ENCODE assay signal across 8 mouse cellular contexts in genomic region chr15:83594513-83595363, GRCm38 (mm10). TPM values are rescaled to one million over a fixed set of nuclear protein-coding genes. Genes with fewer than 3 reads are reported as not detected.
DNase-seq lines count a peak whose midpoint lies in the region; ATAC-seq and TF ChIP-seq lines count a peak whose summit lies in the region.

Gene Ttll12, minus strand, starts transcription at chr15:83595157.

- peak; percentile 91 for ATAC-seq in forebrain, embryonic 11.5 days (replicated peaks; ENCODE audit: low FRiP score)
- peak; percentile 92 for ATAC-seq in heart, embryonic 16.5 days (replicated peaks; ENCODE audit: extremely low read depth, insufficient read depth, low FRiP score)
- peak; percentile 66 for ATAC-seq in liver, embryonic 15.5 days (ENCODE audit: insufficient read depth)
- ATAC-seq in neural tube, embryonic 12.5 days (ENCODE audit: low FRiP score, low read depth): peak; percentile 84

- peak; percentile 96 for DNase-seq in CH12.LX (ENCODE audit: extremely low read depth)
- peak; percentile 95 for DNase-seq in c-Kit-positive CD71-positive TER-119-negative erythroid progenitor cells, embryonic 14.5 days (ENCODE audit: low read depth)
- DNase-seq in forebrain, embryonic 11.5 days (ENCODE audit: low spot score): peak; percentile 98
- peak; percentile 96 to 99 for DNase-seq in kidney, postnatal 36 days

- peak within 1 kb of the TSS; percentile 73 for H3K4me2 ChIP-seq in CH12.LX (ENCODE audit: insufficient read depth, low read depth, poor library complexity, severe bottlenecking)
- peak within 1 kb of the TSS; percentile 87 for H3K4me2 ChIP-seq in forebrain, embryonic 11.5 days (ENCODE audit: low read depth, low read length, severe bottlenecking)
- peak within 1 kb of the TSS; percentile 88 for H3K4me2 ChIP-seq in heart, embryonic 16.5 days (ENCODE audit: low read depth, low read length)
- H3K4me2 ChIP-seq in liver, embryonic 15.5 days: peak within 1 kb of the TSS; percentile 87
- H3K4me2 ChIP-seq in neural tube, embryonic 12.5 days (replicated peaks): peak within 1 kb of the TSS; percentile 78

- TF ChIP-seq POLR2A in CH12.LX (IDR thresholded peaks at IDR 0.05; ENCODE audit: low read depth, low read length): peak; percentile 89
- peak; percentile 58; the same call in 1 of the 2 replicates for TF ChIP-seq POLR2A in testis, adult 2 months (IDR thresholded peaks at IDR 0.05; ENCODE audit: control insufficient read depth, low read depth, low read length)

- TF ChIP-seq RAD21 in CH12.LX (IDR thresholded peaks at IDR 0.05; ENCODE audit: low read depth, low read length): no peak

- peaks cover 0 to 33% of the 10 kb centered on the region in 2 experiments for H3K36me3 ChIP-seq in CH12.LX (replicated peaks in 1 of 2; ENCODE audit: control insufficient read depth in 1 of 2, insufficient read depth in 1 of 2, low read length in 1 of 2)
- no peaks in the 10 kb centered on the region for H3K36me3 ChIP-seq in forebrain, embryonic 11.5 days (ENCODE audit: control insufficient read depth, insufficient read depth, low read length)
- no peaks in the 10 kb centered on the region for H3K36me3 ChIP-seq in heart, embryonic 16.5 days (ENCODE audit: control insufficient read depth, insufficient read depth)
- H3K36me3 ChIP-seq in liver, embryonic 15.5 days (replicated peaks): peaks cover 28% of the 10 kb centered on the region
- peaks cover 4% of the 10 kb centered on the region; the same call in 1 of the 2 replicates for H3K36me3 ChIP-seq in neural tube, embryonic 12.5 days
- H3K36me3 ChIP-seq in testis, adult 2 months (ENCODE audit: control insufficient read depth, insufficient read depth, low read length): no peaks in the 10 kb centered on the region

- TF ChIP-seq CTCF in CH12.LX (conservative IDR thresholded peaks at IDR 0.05 in 1 of 2, IDR thresholded peaks at IDR 0.05 in 1 of 2; ENCODE audit: low read depth in 2 of 2, low read length in 2 of 2): no peak
- no peak for TF ChIP-seq CTCF in testis, adult 2 months (IDR thresholded peaks at IDR 0.05; ENCODE audit: control insufficient read depth, insufficient read depth, insufficient replicate concordance, low read depth, low read length)

- H3K9ac ChIP-seq in CH12.LX (ENCODE audit: insufficient read depth, low read depth): peak within 1 kb of the TSS; percentile 74
- H3K9ac ChIP-seq in forebrain, embryonic 11.5 days (ENCODE audit: low read length): peak within 1 kb of the TSS; percentile 66
- H3K9ac ChIP-seq in heart, embryonic 16.5 days (ENCODE audit: low read length): peak within 1 kb of the TSS; percentile 80
- H3K9ac ChIP-seq in liver, embryonic 15.5 days: peak within 1 kb of the TSS; percentile 96
- peak within 1 kb of the TSS; percentile 78 for H3K9ac ChIP-seq in neural tube, embryonic 12.5 days

- dilution Hi-C loops in CH12.LX (cut with MboI; ENCODE audit: extremely low pct_ligation_motif_present, extremely low pct_unique_long_range_greater_than_20kb, low sequenced_read_pairs): no loop called here

- H3K27me3 ChIP-seq in CH12.LX (replicated peaks): no peaks in the 10 kb centered on the region
- no peaks in the 10 kb centered on the region for H3K27me3 ChIP-seq in forebrain, embryonic 11.5 days (ENCODE audit: control insufficient read depth, insufficient read depth, low read length)
- no peaks in the 10 kb centered on the region for H3K27me3 ChIP-seq in heart, embryonic 16.5 days (ENCODE audit: control insufficient read depth, insufficient read depth, low read length)
- H3K27me3 ChIP-seq in liver, embryonic 15.5 days: no peaks in the 10 kb centered on the region
- H3K27me3 ChIP-seq in neural tube, embryonic 12.5 days (replicated peaks): no peaks in the 10 kb centered on the region
- H3K27me3 ChIP-seq in testis, adult 2 months (ENCODE audit: control insufficient read depth, insufficient read depth, low read length): no peaks in the 10 kb centered on the region

- H3K4me1 ChIP-seq in CH12.LX (ENCODE audit: control insufficient read depth in 1 of 2, insufficient read depth in 2 of 2): peaks cover 6 to 23% of the 10 kb centered on the region in 2 experiments; a peak in 3 of 4 replicates
- H3K4me1 ChIP-seq in forebrain, embryonic 11.5 days (replicated peaks; ENCODE audit: control insufficient read depth, insufficient read depth, low read length): peaks cover 9% of the 10 kb centered on the region; the same call in 1 of the 2 replicates
- H3K4me1 ChIP-seq in heart, embryonic 16.5 days (ENCODE audit: control insufficient read depth, insufficient read depth, low read length): peaks cover 17% of the 10 kb centered on the region
- peaks cover 66% of the 10 kb centered on the region for H3K4me1 ChIP-seq in liver, embryonic 15.5 days (replicated peaks)
- H3K4me1 ChIP-seq in neural tube, embryonic 12.5 days: peaks cover 21% of the 10 kb centered on the region
- peaks cover 9% of the 10 kb centered on the region for H3K4me1 ChIP-seq in testis, adult 2 months (ENCODE audit: control insufficient read depth, insufficient read depth, low read length)

- H3K4me3 ChIP-seq in CH12.LX (replicated peaks in 1 of 3; ENCODE audit: low read depth in 2 of 3, low read length in 2 of 3, poor library complexity in 1 of 3): peak within 1 kb of the TSS; percentile 87 to 94 (median 88)
- H3K4me3 ChIP-seq in forebrain, embryonic 11.5 days (ENCODE audit: low read depth, low read length): peak within 1 kb of the TSS; percentile 78
- H3K4me3 ChIP-seq in heart, embryonic 16.5 days (ENCODE audit: low read length): peak within 1 kb of the TSS; percentile 76
- peak within 1 kb of the TSS; percentile 96 for H3K4me3 ChIP-seq in liver, embryonic 15.5 days (replicated peaks)
- H3K4me3 ChIP-seq in neural tube, embryonic 12.5 days: peak within 1 kb of the TSS; percentile 89
- peak within 1 kb of the TSS; percentile 96 for H3K4me3 ChIP-seq in testis, adult 2 months (ENCODE audit: control insufficient read depth, low read depth, low read length)

- WGBS in forebrain, embryonic 11.5 days: under 1% methylated on average over 68 of the region's 68 CpGs
- WGBS in heart, embryonic 16.5 days: under 1% methylated on average over 68 of the region's 68 CpGs
- under 1% methylated on average over 68 of the region's 68 CpGs for WGBS in liver, embryonic 15.5 days (ENCODE audit: insufficient replicate concordance)
- under 1% methylated on average over 68 of the region's 68 CpGs for WGBS in neural tube, embryonic 12.5 days

- H3K79me2 ChIP-seq in CH12.LX (replicated peaks; ENCODE audit: control insufficient read depth, extremely low read depth, insufficient read depth, poor library complexity, severe bottlenecking): peaks cover 13% of the 10 kb centered on the region

- no peak for TF ChIP-seq EP300 in CH12.LX (IDR thresholded peaks at IDR 0.05; ENCODE audit: low read length)

- H3K27ac ChIP-seq in CH12.LX (ENCODE audit: insufficient read depth, low read depth): no peak within 1 kb of the TSS
- no peak within 1 kb of the TSS for H3K27ac ChIP-seq in forebrain, embryonic 11.5 days (ENCODE audit: low read depth, low read length)
- H3K27ac ChIP-seq in heart, embryonic 16.5 days (ENCODE audit: low read length): peak within 1 kb of the TSS; percentile 66; the same call in 1 of the 2 replicates
- peak within 1 kb of the TSS; percentile 99 for H3K27ac ChIP-seq in liver, embryonic 15.5 days (replicated peaks)
- H3K27ac ChIP-seq in neural tube, embryonic 12.5 days: 0 out of 2 replicates have a peak within 1 kb of the TSS, but pooled peaks have one; percentile 15
- H3K27ac ChIP-seq in testis, adult 2 months (ENCODE audit: control insufficient read depth, insufficient read depth, low read depth, low read length): peak within 1 kb of the TSS; percentile 9; the same call in 1 of the 2 replicates

- no peaks in the 10 kb centered on the region for H3K9me3 ChIP-seq in CH12.LX (replicated peaks; ENCODE audit: low read length)
- no peaks in the 10 kb centered on the region for H3K9me3 ChIP-seq in forebrain, embryonic 11.5 days (ENCODE audit: control insufficient read depth, low read length)
- H3K9me3 ChIP-seq in heart, embryonic 16.5 days (replicated peaks; ENCODE audit: control insufficient read depth, low read length): no peaks in the 10 kb centered on the region
- no peaks in the 10 kb centered on the region for H3K9me3 ChIP-seq in liver, embryonic 15.5 days (replicated peaks)
- H3K9me3 ChIP-seq in neural tube, embryonic 12.5 days: no peaks in the 10 kb centered on the region

- in situ Hi-C loops in CH12.LX (cut with MboI; ENCODE audit: low pct_ligation_motif_present, low pct_unique_long_range_greater_than_20kb, low sequenced_read_pairs): no loop called here

TF ChIP-seq in CH12.LX, 34 proteins besides CTCF, POLR2A, EP300 and RAD21 (continues in another document):
- TF ChIP-seq BHLHE40 (IDR thresholded peaks at IDR 0.05; ENCODE audit: low read depth, low read length) (no peak; the same call in none of the 2 replicates), IRF4 (IDR thresholded peaks at IDR 0.05; ENCODE audit: low read depth, low read length) (peak; percentile 65), MAZ (IDR thresholded peaks at IDR 0.05; ENCODE audit: low read depth, low read length) (no peak), GABPA (IDR thresholded peaks at IDR 0.05; ENCODE audit: insufficient replicate concordance, low read depth, low read length) (no peak), MXI1 (IDR thresholded peaks at IDR 0.05; ENCODE audit: low read depth, low read length) (peak; percentile 78), SMC3 (IDR thresholded peaks at IDR 0.05; ENCODE audit: low read depth, low read length) (no peak), KAT2A (IDR thresholded peaks at IDR 0.05; ENCODE audit: insufficient replicate concordance, low read length) (0 out of 2 replicates have a peak, but pooled peaks have one; percentile 11), ELF1 (IDR thresholded peaks at IDR 0.05; ENCODE audit: low read depth, low read length) (peak; percentile 18; the same call in 1 of the 2 replicates), RCOR1 (conservative IDR thresholded peaks at IDR 0.05; ENCODE audit: low read depth, low read length) (0 out of 2 replicates have a peak, but pooled peaks have one; percentile 46), TCF12 (IDR thresholded peaks at IDR 0.05; ENCODE audit: low read depth, low read length) (peak; percentile 81), JUND (conservative IDR thresholded peaks at IDR 0.05; ENCODE audit: low read depth, low read length) (no peak), MAX (IDR thresholded peaks at IDR 0.05; ENCODE audit: low read length) (0 out of 2 replicates have a peak, but pooled peaks have one; percentile 6), PAX5 (IDR thresholded peaks at IDR 0.05; ENCODE audit: low read length) (no peak)

RNA-seq across cellular contexts. Expression of gene Ttll12, which starts in this region (rescaled TPM):
- total RNA-seq in CH12.LX (2012; rRNA removed) (31.1 and 34.7 TPM in 2 replicates), CH12.LX (2014; rRNA removed) (19.7 and 21.9 TPM in 2 replicates)
- 37.1 and 40.0 TPM in 2 replicates for polyA plus RNA-seq in CH12.LX (2012; ENCODE audit: insufficient read length, low read depth)
- polyA plus RNA-seq in forebrain, embryonic 11.5 days (2014; fragmentation: Nextera tagmentation; extraction: Ambion mirVana): 51.8 and 59.5 TPM in 2 replicates
- 18.8 and 20.7 TPM in 2 replicates for polyA plus RNA-seq in heart, embryonic 16.5 days (2015; fragmentation: Nextera tagmentation; extraction: Ambion mirVana)
- 35.6 and 38.5 TPM in 2 replicates for polyA plus RNA-seq in liver, embryonic 15.5 days (2015; fragmentation: Nextera tagmentation; extraction: Ambion mirVana)
- 42.7 and 44.9 TPM in 2 replicates for polyA plus RNA-seq in neural tube, embryonic 12.5 days (2016; fragmentation: Nextera tagmentation; extraction: Ambion mirVana)
- 8.2 and 10.5 TPM in 2 replicates for polyA plus RNA-seq in testis, adult 2 months (2012; rRNA removed)

Comparison
In these comparisons a context has a peak if more than half of its experiments do, and no peak if none do; other contexts are left out.
1. H3K27ac ChIP-seq: peak in heart, embryonic 16.5 days (single experiment), liver, embryonic 15.5 days (single experiment), neural tube, embryonic 12.5 days (single experiment) and testis, adult 2 months (single experiment); none in CH12.LX (single experiment) and forebrain, embryonic 11.5 days (single experiment).
2. Peak in every context shown above with its lines, with median percentiles within 50 percentile points of each other: DNase-seq, H3K4me2 ChIP-seq, H3K4me3 ChIP-seq, H3K9ac ChIP-seq and ATAC-seq.